In genomic region chr11:18437834-18438611, GRCm38 (mm10) we compare ENCODE assay signal across 10 mouse cellular contexts.
DNase-seq lines count a peak whose midpoint lies in the region; ATAC-seq and TF ChIP-seq lines count a peak whose summit lies in the region.
"Had no signal": no experiment of that assay in that cellular context is flagged by ENCODE, and none has a peak within 500 bp of the region (broad histone marks: within the 10 kb centered on the region; RNA-seq: fewer than 3 reads in every experiment).

No protein-coding gene starts in this region.

- no peaks in the 10 kb centered on the region for H3K27me3 ChIP-seq in hindbrain, postnatal 0 days (ENCODE audit: insufficient read depth, low read length)
- H3K27me3 ChIP-seq in hindbrain, embryonic 13.5 days = no peaks in the 10 kb centered on the region
- no peaks in the 10 kb centered on the region for H3K27me3 ChIP-seq in forebrain, embryonic 16.5 days (replicated peaks; ENCODE audit: control insufficient read depth, insufficient read depth, low read length)
- no peaks in the 10 kb centered on the region for H3K27me3 ChIP-seq in midbrain, embryonic 11.5 days (ENCODE audit: control insufficient read depth, insufficient read depth, low read length)

- no peak overlapping the region for H3K4me2 ChIP-seq in hindbrain, postnatal 0 days (ENCODE audit: low read depth, low read length)
- H3K4me2 ChIP-seq in hindbrain, embryonic 13.5 days = no peak overlapping the region
- no peak overlapping the region for H3K4me2 ChIP-seq in forebrain, embryonic 16.5 days (ENCODE audit: low read length)
- H3K4me2 ChIP-seq in midbrain, embryonic 11.5 days = no peak overlapping the region

- no peak overlapping the region for H3K9ac ChIP-seq in hindbrain, postnatal 0 days (replicated peaks; ENCODE audit: low read length)
- H3K9ac ChIP-seq in hindbrain, embryonic 13.5 days = no peak overlapping the region
- no peak overlapping the region for H3K9ac ChIP-seq in forebrain, embryonic 16.5 days (replicated peaks; ENCODE audit: low read depth, low read length)
- no peak overlapping the region for H3K9ac ChIP-seq in midbrain, embryonic 11.5 days (ENCODE audit: low read length)

- no peaks in the 10 kb centered on the region for H3K4me1 ChIP-seq in hindbrain, postnatal 0 days (ENCODE audit: insufficient read depth, low read length)
- no peaks in the 10 kb centered on the region for H3K4me1 ChIP-seq in hindbrain, embryonic 13.5 days (replicated peaks)
- no peaks in the 10 kb centered on the region for H3K4me1 ChIP-seq in forebrain, embryonic 16.5 days (replicated peaks; ENCODE audit: control insufficient read depth, insufficient read depth, low read length)
- no peaks in the 10 kb centered on the region for H3K4me1 ChIP-seq in midbrain, embryonic 11.5 days (ENCODE audit: control insufficient read depth, insufficient read depth, low read length)

- WGBS in hindbrain, postnatal 0 days = 61% methylated on average over 6 of the region's 6 CpGs
- WGBS in hindbrain, embryonic 13.5 days = 82% methylated on average over 6 of the region's 6 CpGs
- WGBS in forebrain, embryonic 16.5 days = 71% methylated on average over 6 of the region's 6 CpGs
- WGBS in midbrain, embryonic 11.5 days = 87% methylated on average over 6 of the region's 6 CpGs

- no peaks in the 10 kb centered on the region for H3K9me3 ChIP-seq in hindbrain, postnatal 0 days (ENCODE audit: low read length)
- H3K9me3 ChIP-seq in hindbrain, embryonic 13.5 days = no peaks in the 10 kb centered on the region
- H3K9me3 ChIP-seq in forebrain, embryonic 16.5 days (ENCODE audit: control insufficient read depth, low read length) = no peaks in the 10 kb centered on the region
- no peaks in the 10 kb centered on the region for H3K9me3 ChIP-seq in midbrain, embryonic 11.5 days (ENCODE audit: control insufficient read depth, low read length)

- no peaks in the 10 kb centered on the region for H3K36me3 ChIP-seq in hindbrain, postnatal 0 days (ENCODE audit: insufficient read depth, low read length)
- no peaks in the 10 kb centered on the region for H3K36me3 ChIP-seq in hindbrain, embryonic 13.5 days
- no peaks in the 10 kb centered on the region for H3K36me3 ChIP-seq in forebrain, embryonic 16.5 days (ENCODE audit: control insufficient read depth, insufficient read depth)
- H3K36me3 ChIP-seq in midbrain, embryonic 11.5 days (ENCODE audit: control insufficient read depth, insufficient read depth, low read length) = no peaks in the 10 kb centered on the region

- peak; percentile 81 for ATAC-seq in hindbrain, postnatal 0 days
- no peak for ATAC-seq in hindbrain, embryonic 13.5 days (ENCODE audit: low FRiP score)
- peak; percentile 94 for ATAC-seq in forebrain, embryonic 16.5 days
- ATAC-seq in midbrain, embryonic 11.5 days (ENCODE audit: low FRiP score) = no peak
- ATAC-seq: inflammation-experienced regulatory T-cells, adult 6 months had no signal

- TF ChIP-seq CTCF in hindbrain, postnatal 0 days (IDR thresholded peaks at IDR 0.05; ENCODE audit: low read depth) = no peak

- H3K4me3 ChIP-seq in hindbrain, postnatal 0 days (ENCODE audit: low read length) = no peak overlapping the region
- H3K4me3 ChIP-seq in hindbrain, embryonic 13.5 days = no peak overlapping the region
- H3K4me3 ChIP-seq in forebrain, embryonic 16.5 days (replicated peaks; ENCODE audit: low read length) = no peak overlapping the region
- H3K4me3 ChIP-seq in midbrain, embryonic 11.5 days (ENCODE audit: low read depth, low read length) = no peak overlapping the region

- no peak overlapping the region for H3K27ac ChIP-seq in hindbrain, postnatal 0 days
- no peak overlapping the region for H3K27ac ChIP-seq in hindbrain, embryonic 13.5 days
- no peak overlapping the region for H3K27ac ChIP-seq in forebrain, embryonic 16.5 days (ENCODE audit: low read length)
- no peak overlapping the region for H3K27ac ChIP-seq in midbrain, embryonic 11.5 days (ENCODE audit: low read depth, low read length)

- peak; percentile 62 for DNase-seq in hindbrain, postnatal 0 days (ENCODE audit: low spot score)
- DNase-seq in urinary bladder, postnatal 14 days (ENCODE audit: low spot score) = peak; percentile 22
- no peak for DNase-seq in urinary bladder, postnatal 25 days (ENCODE audit: low spot score)
- no peak for DNase-seq in thymus, postnatal 10 days (ENCODE audit: low spot score in 2 of 2)
- DNase-seq in midbrain, embryonic 11.5 days (ENCODE audit: low spot score, missing footprints) = no peak
- DNase-seq in thymus, adult 18-20 months = no peak
- DNase-seq: thymus, postnatal 4 days had no signal

Comparison
In these comparisons a context has a peak if more than half of its experiments do, and no peak if none do; other contexts are left out.
1. ATAC-seq: peak in hindbrain, postnatal 0 days (single experiment) and forebrain, embryonic 16.5 days (single experiment); none in hindbrain, embryonic 13.5 days (single experiment) and midbrain, embryonic 11.5 days (single experiment).
2. DNase-seq: peak in hindbrain, postnatal 0 days (single experiment) and urinary bladder, postnatal 14 days (single experiment); none in urinary bladder, postnatal 25 days (single experiment), thymus, postnatal 10 days (0 of 2), midbrain, embryonic 11.5 days (single experiment) and thymus, adult 18-20 months (0 of 2).